Mouse (Mus musculus) heart, adult 2 months (tissue): Measurements from ENCODE around the gene Sdhaf4.

Experiments
- CTCF ChIP-seq: fragments of 200-600 bp; IDR thresholded peaks from 2 replicates; pipeline ENCODE4 v1.8.1; 2022; ENCODE audit warnings: antibody characterized with exemption, mild to moderate bottlenecking, moderate library complexity
- POLR2A ChIP-seq: fragments of 200-500 bp; IDR thresholded peaks from 2 replicates; pipeline ENCODE4 v1.6.1; 2011; ENCODE audit warnings: mild to moderate bottlenecking, low read depth, low read length, control low read depth; ENCODE audit not compliant: insufficient read depth

DNA sequence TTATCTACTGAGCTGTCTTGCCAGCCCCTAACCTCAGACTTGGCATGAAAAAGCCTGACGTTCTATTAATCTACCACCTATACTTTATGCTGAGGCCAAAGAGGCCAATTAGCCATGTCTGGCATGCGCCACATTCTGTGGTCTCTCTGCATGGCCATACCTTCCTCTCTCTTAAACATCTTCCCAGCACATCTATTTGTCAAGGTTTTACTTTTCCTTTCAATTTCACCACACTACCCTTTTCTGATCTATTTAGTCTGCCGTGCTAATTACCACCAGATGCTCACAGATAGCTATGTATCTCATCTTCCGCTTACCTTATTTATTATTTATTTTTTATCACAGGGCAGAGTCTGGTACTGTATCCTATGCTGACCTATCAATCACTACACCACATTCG lies 6.1 kb downstream of the Sdhaf4 start:
- no peak for TF ChIP-seq POLR2A
- TF ChIP-seq CTCF = no peak
